Mouse (Mus musculus) testis, postnatal 14 days (tissue): ENCODE measurements at regions not wholly inside any gene's neighbourhood (a gene's known extent, or its start where the extent isn't known, plus 50 kb on each side); places are given as distances from the start of the nearest gene placed in this dataset.
"Not testable (repeated sequence)": the region's sequence is repeated elsewhere in the genome, so short reads cannot be mapped to it uniquely, and the experiment has no call there.

Source experiments
- DNase-seq: peaks from one replicate; pipeline ENCODE4 v3.0.0; 2021; ENCODE audit warnings: low spot score

DNA sequence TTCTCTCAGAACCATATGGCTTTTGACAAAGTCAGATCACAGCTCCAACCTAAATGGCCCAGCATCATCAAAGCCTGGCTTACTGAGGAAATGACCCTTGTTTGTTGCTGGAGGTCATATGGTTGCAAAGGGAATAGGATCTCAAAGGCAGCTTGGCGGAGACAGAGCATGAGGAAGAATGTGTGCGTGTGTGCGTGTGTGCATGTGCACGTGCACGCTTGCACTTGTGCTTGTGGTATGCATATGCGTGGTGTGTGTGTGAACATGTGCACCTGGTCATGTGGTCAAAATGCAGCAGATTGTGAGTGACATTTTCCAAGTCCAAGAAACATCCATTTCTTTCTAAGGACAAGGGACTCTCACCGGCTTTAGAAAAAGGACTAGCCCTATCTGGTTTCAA is 216.9 kb downstream of the Dact1 start:
- DNase-seq, result no peak

DNA sequence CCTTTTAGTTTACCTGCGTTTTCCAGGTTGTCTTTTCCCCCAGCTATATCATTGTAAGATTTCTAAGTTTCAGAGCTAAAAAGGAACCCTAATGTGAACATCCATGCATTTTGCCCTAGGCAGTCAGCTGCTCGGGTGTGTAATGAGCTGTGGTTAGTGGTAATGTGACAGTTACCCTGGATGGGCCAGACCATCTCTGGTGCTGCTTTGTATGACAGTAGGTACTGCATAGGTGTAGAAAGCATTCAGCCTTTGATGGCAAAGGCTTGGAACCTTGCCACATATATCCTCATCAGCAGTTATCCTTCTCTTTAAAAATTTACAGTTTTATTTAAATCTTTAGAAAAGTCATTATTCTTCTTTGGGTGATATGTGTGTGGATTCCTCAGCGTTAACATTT is 222.5 kb downstream of the Dact1 start:
- no peak for DNase-seq

DNA sequence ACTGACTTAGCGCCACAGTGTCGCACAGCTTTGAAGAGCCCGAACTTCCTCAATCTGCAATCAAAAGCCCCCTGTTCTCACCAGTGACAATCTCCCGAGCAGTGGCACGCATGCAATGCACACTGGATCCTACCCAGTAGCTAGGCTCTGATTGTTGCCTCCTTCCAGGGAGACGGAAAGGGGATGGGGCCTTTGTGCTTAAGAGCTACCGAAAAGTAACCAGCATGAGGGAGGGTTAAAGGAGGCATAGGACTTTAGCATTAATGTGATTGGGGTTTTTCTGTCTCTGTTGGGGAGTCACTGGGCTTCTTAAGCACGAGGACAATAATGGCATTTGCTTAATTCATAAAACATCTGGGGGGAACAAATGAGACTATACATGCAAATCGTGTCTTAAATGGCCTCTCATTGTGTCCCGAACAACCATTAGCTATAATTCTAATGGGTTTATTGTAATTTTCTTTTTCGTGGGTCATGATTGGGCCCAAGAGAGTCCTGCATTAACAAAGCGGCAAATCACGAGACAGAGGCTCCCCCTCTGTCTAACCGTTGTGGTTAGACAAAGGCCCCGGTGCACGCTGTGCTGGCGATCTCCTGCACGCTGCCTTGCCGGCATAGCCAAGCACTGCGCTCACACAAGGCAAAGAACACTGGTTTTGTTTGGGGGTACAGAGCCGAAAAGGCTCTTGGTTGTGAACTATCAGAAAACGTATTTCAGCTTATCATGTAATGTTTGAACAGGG is 223.2 kb downstream of the Dact1 start:
- DNase-seq, result no peak

DNA sequence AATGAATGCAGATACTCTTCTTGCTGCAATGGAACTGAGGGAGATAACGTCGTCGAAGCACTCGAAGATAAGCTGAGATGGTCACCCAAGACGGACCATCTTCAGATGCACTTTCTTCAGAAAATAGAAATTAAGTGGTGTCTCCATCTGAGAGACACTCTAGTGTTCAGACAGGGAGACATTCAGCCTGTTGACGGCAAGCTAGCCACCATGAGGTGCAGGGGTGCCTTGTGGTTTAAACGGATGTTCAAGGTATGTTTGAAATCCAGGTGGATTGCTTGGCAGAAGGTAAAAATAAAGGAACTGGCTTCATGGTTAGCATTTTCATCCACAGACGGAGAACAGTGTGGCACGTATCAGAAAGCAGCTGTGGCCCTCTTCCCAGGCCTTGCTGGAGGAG is 224.0 kb downstream of the Dact1 start:
- DNase-seq, result no peak

DNA sequence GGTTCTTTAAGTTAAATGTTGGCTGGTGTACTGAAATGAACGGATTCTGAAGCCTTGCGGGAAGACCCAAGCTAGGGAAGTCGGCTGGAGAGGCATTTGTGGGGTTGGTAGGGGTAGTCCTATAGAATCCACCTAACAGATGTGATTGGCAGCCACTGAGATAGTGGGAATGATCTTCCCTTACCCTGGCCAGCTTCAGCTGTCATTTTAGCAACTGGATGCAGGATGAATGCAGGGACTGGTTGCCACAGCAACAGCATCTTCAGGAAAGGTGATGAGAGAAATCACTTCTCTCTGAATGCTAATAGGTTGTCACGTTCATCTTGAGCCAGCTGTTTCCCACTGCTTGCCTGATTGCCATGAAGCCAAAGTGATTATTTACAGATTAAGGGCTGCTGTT is 224.5 kb downstream of the Dact1 start:
- no peak for DNase-seq

DNA sequence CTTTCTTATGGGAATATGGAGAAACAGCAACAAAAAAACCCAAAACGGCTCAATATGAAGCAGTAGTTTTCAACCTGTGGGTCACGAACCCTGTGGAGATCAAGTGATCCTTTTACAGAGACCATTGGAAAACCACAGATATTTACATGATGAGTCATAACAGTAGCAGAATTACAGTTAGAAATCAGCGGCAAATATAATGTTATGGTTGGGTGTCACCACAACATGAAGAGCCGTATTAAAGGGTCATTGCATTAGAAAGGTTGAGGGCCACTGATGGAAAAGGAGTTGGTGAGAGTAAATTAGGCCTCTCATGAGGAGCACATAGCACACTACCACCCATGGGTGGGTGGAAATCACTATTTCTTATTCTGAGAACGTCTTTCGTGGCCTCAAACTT is 225.6 kb downstream of the Dact1 start:
- no peak for DNase-seq

DNA sequence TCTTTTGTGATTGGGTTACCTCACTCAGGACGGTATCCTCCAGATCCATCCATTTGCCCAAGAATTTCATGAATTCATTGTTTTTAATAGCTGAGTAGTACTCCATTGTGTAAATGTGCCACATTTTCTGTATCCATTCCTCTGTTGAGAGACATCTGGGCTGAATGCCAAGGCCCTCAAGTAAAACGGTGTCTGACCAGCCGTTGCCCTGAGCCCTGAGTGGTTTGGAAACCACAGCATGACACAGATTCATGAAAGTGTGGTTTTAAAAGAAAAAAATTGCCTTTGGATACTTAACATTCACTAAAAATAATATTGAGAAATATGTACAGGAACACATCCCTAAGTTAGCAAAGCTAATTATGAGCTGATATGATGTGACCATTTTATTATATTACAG is 226.1 kb downstream of the Dact1 start:
- not testable (repeated sequence) for DNase-seq

DNA sequence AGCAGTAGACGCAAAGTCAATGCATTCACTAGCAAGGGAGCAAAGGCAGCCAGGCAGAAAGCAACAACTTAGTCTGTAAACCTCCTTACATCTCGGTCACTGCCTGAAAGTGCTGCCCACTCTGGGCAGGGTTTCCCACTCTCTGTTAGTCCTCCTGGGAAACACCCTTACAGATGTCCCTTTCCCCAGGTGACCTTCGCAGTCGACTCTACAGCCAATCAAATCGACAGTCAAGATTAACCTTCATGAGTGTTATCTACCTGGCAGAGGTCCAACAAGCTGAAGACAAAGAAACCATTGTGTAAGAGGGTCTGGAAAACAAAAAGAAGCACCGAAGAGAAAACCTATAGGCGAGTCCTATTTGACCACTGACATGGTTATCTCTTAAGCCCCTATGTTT is 229.0 kb downstream of the Dact1 start:
- no peak for DNase-seq

DNA sequence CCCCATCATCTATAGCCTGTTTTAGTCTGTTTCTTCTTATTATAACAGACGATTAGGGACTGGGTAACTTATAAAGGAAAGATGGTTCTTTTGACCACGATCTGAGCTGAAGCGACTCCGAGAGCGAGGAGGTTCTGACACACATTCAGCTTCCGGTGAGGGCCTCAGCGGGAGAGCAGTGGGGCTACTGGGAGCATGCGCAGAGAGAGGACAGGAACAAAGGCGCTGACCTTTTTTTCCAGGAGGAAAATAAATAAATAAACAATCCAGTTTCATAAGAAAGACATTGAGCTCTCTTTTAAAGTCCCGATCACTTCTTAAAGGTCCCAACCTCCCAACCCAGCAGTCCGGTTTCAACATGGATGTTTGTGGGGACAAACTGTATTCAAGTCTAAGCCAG is 230.6 kb downstream of the Dact1 start:
- no peak for DNase-seq

DNA sequence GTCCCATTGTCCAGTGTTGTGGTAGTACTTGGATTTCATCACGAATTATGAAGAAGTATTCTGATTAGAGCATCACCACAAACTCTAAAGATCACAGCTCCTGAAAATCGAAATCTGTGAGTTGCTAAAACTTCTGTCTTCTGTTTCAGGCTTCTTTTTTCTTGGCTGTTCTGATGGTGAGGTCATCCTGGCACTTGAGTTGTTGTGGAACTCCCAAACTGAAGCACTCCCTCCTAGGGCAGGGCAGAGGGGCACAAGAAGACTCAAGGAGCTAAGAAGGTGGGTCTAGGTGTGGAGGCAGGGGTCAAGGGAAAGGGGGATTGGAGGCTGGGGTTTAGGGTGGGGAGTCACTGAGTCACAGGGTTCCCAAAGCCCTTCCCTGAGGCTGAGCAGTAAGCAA is 232.3 kb downstream of the Dact1 start:
- no peak for DNase-seq

DNA sequence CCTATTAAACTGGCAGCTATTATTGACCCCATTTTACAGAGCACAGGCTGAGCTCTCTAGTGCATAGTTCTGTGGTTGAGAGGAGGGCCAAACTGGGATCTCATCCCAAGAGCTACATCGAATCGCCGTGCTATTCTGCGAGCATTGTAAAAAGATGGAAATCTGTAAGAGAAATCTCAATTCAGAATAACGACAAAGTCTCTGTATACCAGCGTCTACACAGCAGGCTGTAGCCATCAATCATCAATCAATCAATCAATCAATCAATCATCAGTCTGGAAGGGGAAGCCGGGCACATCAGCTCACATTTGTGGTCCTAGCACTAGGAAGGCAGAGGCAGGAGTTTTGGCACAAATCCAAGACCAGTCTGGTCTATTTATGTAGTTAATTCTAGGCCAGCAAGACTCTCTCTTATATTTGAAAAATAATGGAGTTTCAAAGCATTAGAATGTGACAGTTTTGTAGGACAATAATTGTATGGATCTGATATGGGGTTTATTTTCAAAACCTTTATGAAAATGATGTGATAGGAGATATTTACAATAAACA is 234.0 kb downstream of the Dact1 start:
- DNase-seq, result no peak

DNA sequence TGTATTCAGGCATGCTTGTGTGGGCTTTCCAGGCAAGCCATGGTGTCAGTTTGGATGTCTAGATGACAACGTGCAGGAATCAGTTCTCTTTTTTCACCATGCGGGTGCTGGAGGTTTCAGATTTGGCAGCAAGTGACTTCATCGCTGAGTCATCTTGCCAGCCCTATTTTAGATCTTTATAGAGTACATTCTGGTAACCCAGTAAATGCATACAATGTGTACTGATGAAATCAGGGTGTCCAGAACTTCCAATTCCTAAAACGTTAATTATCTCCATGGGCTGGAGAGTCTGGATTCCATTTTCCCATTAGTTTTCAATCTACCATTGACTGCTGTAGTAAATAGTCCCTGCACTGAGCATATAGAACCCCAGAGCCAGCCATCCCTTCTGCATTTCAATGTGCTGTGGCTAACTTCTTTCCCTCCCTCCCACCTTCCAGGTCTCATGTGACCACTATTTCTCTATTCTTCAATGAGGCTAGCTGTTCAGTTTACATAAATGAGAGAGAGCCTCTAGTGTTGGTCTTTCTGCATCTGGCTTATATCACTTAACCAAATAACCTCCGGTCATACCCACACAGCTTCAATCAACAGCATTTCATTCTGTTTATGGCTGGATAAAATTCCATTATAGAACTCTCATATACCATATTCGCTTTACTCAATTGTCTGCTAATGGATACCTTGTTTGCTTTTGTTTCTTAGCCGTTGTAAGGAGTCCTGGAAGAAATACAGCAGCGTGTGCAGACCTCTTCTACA is 234.9 kb downstream of the Dact1 start:
- DNase-seq, result no peak

DNA sequence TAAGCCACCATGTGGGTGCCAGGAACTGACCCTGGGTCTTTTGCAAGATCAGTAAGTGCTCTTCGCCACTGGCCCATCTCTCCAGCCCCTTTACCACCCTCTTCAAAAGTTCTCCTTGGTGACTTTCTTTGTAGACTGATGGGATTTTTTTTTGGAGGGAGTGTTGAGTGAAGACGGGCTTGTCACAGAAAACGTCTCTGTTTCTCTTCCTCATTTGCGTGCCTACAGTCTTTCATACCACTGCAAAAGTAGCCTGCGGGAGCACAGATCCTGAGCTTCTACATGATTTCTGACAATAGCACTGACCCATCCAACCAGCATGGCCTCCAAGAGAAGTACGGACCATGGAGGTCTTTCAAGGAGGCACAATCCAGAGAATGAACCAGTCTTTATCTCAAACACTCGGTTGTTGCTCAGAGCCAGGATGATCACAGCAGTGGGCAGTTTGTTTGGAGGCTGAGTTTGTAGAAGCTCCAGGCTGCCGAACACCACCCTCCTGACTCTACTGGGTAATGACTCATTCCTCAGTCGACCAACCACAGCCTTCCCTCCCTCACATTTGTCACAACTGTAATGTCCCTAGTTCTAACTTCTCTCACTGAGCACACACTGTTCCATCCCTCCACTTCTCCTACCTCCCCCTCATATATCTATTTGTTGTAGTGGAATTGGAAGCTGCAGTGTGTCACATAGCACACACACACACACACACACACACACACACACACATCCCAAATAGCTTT is 237.0 kb downstream of the Dact1 start:
- DNase-seq, result no peak

DNA sequence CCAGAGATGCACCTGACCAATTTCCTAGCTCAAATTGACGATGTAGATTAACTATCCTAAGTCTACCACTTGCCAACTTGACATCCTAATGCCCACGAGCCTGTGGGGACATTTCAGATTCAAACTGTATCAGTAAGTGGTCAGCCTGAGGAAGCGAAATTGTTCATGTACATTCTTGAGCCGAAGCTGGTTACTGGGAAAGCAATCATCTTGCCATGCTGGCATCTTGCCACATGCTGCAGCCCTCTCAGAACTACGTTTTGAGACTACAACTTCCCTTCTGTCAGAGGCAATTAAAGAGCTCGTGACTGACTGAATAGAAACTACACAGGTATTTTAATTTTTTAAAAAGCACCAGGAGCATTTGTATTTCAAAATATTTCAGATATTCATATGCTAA is 239.7 kb downstream of the Dact1 start:
- no peak for DNase-seq

DNA sequence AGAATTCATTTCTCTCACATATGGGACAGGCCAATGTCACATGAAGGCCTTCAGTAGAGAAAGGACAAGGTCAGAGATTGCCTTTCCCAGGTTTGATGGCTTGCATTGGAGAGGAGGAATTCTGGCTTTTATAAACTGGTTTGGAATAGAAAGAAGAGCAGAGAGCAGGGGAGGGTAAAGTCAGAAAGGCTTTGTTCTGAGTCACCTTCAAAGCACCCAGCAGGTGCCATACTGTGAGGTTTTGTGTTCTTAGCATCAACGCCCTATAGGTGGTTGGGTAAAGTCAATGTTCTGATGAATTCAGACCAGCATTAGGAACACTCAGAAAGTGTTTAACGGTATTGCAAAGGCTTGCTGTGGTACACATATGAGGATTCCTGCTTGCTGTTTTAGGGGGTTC is 244.5 kb downstream of the Dact1 start:
- no peak for DNase-seq

DNA sequence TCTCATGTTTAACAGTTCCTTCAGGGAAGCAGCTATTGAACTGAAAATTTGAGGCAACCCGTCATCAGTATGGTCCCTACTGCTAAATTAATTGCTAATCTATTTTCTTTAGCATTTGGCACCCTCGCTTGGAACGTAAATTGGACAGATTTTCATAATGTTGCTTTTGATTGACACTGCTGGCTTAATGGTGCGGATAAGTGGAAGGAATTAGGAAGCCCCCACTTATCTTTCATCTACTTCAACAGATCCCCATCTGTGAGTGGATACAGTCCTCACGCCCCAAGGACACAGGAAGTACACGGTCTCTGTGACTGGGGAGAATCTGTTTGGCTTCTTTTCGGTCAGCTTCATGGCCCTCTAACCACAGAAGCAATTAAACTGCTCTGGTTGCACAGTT is 251.6 kb downstream of the Dact1 start:
- DNase-seq, result no peak

DNA sequence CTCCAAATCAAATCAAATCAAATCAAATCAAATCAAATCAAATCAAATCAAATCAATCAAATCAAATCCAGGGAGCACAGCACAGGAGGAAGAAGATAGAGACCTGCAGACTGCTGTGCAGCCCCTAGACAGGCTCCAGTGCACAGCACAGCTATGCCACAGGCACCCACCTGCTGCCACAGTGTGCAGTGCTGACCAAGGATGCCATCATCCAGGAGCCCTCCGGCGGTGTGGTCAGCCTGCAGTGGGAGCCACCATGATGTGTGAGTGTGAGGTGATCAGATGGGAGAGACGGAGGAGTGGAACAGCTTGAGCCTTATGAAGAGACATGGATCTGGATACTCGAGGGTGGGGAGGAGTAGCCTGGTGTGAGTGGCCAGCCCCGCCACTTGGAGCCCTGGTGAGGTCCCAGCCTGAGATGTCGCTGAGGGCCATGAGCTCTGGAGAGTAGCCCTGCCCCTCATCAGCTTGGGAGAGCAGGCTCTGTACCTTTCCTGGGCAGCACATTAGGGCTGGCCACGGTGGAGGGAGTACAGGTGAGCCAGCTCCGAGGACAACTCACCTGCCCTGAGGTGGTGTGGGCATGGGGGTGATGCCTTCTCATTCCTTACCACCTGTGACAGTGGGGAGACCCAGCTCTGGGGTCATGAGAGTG is 252.4 kb downstream of the Dact1 start:
- no peak for DNase-seq

DNA sequence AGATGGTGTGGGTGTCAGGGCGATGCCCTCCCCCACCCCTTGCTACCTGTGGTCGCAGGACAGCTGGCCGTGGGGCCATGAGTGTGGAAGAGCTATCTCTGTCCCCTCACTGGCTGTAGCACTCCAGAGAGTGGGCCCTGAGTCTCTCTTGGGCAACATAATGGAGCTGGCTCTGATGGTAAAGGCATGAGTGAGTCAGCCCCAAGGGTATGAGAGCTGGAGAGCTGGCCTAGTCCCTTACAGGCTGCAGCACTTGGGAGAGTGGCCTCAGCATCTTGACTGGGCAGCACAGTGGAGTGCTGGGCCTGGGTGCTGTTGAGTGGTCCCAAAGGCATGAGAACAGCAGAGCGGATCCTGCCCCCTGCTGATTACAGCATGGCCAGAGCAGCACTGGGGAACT is 253.5 kb downstream of the Dact1 start:
- no peak for DNase-seq

DNA sequence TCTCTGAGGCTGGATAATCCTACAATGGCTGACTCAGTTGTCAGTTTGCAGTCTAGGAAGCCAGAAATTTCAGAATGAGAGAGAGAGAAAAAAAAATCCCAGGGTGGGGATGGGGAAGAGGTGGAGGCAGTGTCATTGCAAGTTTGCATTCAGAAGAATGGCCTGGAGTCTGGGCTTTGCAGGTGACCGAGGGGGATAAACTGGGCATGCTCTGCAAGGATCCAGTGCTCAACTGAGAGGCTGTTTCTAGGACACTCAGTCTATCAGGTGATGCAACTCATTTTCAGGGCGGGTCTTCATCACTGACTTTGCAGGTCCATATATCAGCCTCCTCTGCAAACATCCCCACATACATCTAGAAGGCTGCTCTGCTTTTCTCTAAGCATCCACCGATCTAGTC is 256.7 kb downstream of the Dact1 start:
- DNase-seq, result no peak

DNA sequence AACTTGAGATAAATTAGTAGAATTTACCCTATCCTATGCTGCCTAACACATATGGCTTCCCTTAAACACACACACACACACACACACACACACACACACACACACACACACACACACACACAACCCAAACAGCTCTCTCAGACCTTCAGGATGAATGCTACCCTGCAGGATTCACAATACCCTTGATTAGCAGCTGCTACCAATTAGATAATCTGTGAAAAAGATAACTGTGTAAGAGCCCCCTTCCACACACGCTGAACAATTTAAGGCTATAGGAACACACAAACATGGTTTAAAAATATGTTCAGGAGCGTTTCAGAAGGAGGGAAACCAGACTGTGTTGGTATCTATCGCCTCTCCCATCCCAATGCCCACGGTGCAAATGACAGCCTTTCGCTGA is 258.6 kb downstream of the Dact1 start:
- DNase-seq, result no peak

DNA sequence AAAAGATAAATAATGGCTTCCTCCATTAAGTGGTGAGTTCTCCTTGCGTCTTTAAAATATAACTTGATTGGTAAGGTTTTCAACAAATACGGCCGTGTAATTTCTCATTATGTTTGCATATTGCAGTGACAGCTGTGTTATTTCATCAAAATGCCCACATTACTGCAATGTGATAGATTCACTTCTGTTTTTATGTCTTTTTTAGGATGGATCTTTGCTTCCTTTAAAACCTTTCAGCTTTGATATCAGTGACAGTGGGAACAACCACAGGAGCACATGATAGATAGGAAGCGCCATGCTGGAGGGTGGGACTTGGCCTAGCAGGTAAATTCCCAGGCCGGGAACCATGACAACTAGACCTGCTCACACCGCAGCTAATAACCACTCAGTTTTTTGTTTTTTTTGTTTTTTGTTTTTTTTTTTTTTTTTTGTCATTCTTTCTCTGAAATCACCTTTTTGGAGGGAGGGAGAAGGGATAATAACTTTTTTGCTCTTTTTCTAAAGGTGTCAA is 259.3 kb downstream of the Dact1 start:
- DNase-seq, result no peak

DNA sequence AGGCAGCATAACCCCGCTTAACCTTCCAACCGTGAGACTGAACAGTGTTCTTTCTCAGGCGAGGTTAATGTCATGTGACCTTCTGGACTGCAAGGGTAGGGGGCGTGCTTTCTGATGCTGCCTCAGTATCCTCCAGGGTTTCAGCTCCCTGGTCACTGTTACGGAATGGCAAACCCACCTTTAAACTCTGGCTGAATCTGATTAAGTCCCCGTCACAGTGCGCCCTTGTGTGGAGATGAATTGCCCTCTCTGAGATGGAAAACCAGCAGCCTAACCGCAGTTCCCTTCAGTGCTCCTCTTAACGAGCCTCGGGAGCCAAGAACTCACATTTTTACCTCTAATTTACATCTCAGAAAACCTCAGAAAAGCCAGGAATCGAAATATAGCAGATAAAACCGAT is 260.0 kb downstream of the Dact1 start:
- DNase-seq, result no peak
